Mouse (Mus musculus): Measurements from ENCODE around the gene Rbbp5.

GRCm38 (mm10) chr1:132506058-132506457 lies 28.9 kb downstream of the Rbbp5 start, which contains the start of gene Tmem81:
- TF ChIP-seq CTCF (IDR thresholded peaks at IDR 0.05; ENCODE audit: low read depth) = no peak
- no peak for TF ChIP-seq EP300 (optimal IDR thresholded peaks at IDR 0.05)
